Mouse (Mus musculus) forebrain, postnatal 0 days (tissue): ENCODE data around the gene Gpr3. TPM values are rescaled to one million over a fixed set of nuclear protein-coding genes. Genes with fewer than 3 reads are reported as not detected.
A peak's percentile ranks its signal among the peaks of the same experiment; 100 is the strongest.

Source experiments
- ATAC-seq: fragments of 200-750 bp; cut with Nextera tagmentation; 2 replicates; pipeline ENCODE4 v1.8.0; 2017; ENCODE audit warnings: mild to moderate bottlenecking, moderate library complexity
- DNase-seq: peaks from one replicate; pipeline ENCODE4 v3.0.0-alpha.2; 2015
- H3K27ac ChIP-seq: fragments of 300-500 bp; sonication (generic); 2 replicates; pipeline ENCODE4 v1.5.1; 2014; ENCODE audit warnings: low read depth, mild to moderate bottlenecking, antibody characterized with exemption, low read length, moderate library complexity, mixed read lengths
- H3K27me3 ChIP-seq: fragments of 300-500 bp; sonication (generic); 2 replicates; pipeline ENCODE4 v1.6.1; 2014; ENCODE audit warnings: mild to moderate bottlenecking, low read length, mixed read lengths; ENCODE audit not compliant: insufficient read depth
- H3K36me3 ChIP-seq: fragments of 300-500 bp; sonication (generic); 2 replicates; pipeline ENCODE4 v1.6.1; 2014; ENCODE audit warnings: mild to moderate bottlenecking, moderate library complexity; ENCODE audit not compliant: insufficient read depth
- H3K4me1 ChIP-seq: fragments of 300-500 bp; sonication (generic); 2 replicates; pipeline ENCODE4 v1.6.1; 2014; ENCODE audit warnings: antibody characterized with exemption; ENCODE audit not compliant: insufficient read depth
- H3K4me2 ChIP-seq: fragments of 300-500 bp; sonication (generic); 2 replicates; pipeline ENCODE4 v1.6.1; 2014; ENCODE audit warnings: low read depth, mild to moderate bottlenecking, moderate library complexity
- H3K4me3 ChIP-seq: fragments of 300-500 bp; sonication (generic); 2 replicates; pipeline ENCODE4 v1.5.1; 2014; ENCODE audit warnings: low read depth, low read length, mixed read lengths
- H3K9ac ChIP-seq: fragments of 300-500 bp; sonication (generic); 2 replicates; pipeline ENCODE4 v1.6.1; 2014; ENCODE audit warnings: mild to moderate bottlenecking
- H3K9me3 ChIP-seq: fragments of 300-500 bp; sonication (generic); 2 replicates; pipeline ENCODE4 v1.6.1; 2016; ENCODE audit warnings: low read length
- CTCF ChIP-seq: sonication (generic); IDR thresholded peaks from 2 replicates; pipeline ENCODE4 v1.5.1; 2016; ENCODE audit warnings: antibody characterized with exemption, control low read depth, low read depth
- WGBS: fragments of 180-500 bp; shearing (Covaris S2); extraction: QIAGEN DNeasy Blood & Tissue Kit; methylation state at CpG from one replicate; pipeline ENCODE4 v1.1.7; 2014; 5-methylcytosine and 5-hydroxymethylcytosine counted together
- polyA plus RNA-seq: library from polyadenylated mRNA; unstranded; fragments of >200 nt; fragmentation: Nextera tagmentation; extraction: Ambion mirVana; gene quantifications from 2 replicates; pipeline ENCODE4 v1.2.1, GENCODE M21; 2015
- total RNA-seq: library from RNA; depleted of rRNA; stranded (reverse); fragments of >200 nt; gene quantifications from 2 replicates; pipeline ENCODE4 v1.2.3, GENCODE M21; 2014

The Gpr3 gene
- total and polyA plus RNA-seq, 2 experiments from 2014 or later = 2.2 to 2.7 TPM

DNA sequence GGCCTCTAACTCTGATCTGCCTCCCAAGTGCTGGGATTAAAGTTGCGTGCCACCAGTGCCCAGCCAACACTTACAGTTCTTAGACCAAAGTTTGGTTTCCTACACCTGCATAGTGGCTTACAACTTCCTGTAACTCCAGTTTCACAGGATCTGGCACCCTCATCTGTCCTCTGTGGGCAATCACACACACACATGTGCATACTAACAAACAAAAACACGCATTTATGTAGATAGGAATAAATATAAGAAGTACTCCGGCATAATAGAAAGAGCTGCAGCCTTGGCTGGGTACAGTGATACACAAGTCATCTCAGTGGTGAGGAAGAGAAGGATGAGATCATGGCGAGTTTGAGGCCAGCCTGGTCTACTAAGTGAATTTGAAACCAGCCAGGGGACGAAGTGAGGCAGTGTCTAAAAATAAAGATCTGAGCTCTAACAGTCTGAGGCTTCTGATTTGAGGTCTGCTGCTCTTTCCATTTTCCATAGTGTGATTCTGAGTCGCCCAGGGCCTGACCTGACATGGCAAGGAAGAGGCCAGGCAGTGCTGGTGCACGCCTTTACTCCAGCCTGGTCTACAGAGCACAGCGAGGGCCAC lies 29.8 kb downstream of the Gpr3 start:
- H3K4me2 ChIP-seq = no peak overlapping the region
- H3K4me3 ChIP-seq = no peak overlapping the region
- peaks cover 14% of the 10 kb centered on the region for H3K36me3 ChIP-seq
- WGBS = 90% methylated on average over 8 of the region's 8 CpGs
- ATAC-seq (no peak), DNase-seq (no peak)
- H3K4me1 ChIP-seq = no peaks in the 10 kb centered on the region
- H3K9ac ChIP-seq = no peak overlapping the region
- no peak for TF ChIP-seq CTCF
- no peak overlapping the region for H3K27ac ChIP-seq
- no peaks in the 10 kb centered on the region for H3K27me3 ChIP-seq
- no peaks in the 10 kb centered on the region for H3K9me3 ChIP-seq

GRCm38 (mm10) chr4:133179258-133179657 lies 33.1 kb downstream of the Gpr3 start:
- Histone ChIP-seq H3K4me2 (no peak overlapping the region), H3K27ac (no peak overlapping the region), H3K4me3 (no peak overlapping the region), H3K9me3 (no peaks in the 10 kb centered on the region), H3K9ac (no peak overlapping the region), H3K27me3 (no peaks in the 10 kb centered on the region), H3K4me1 (peaks cover 12% of the 10 kb centered on the region), H3K36me3 (peaks cover 11% of the 10 kb centered on the region)
- no peak for TF ChIP-seq CTCF
- no peak for DNase-seq
- WGBS = 95% methylated on average over 7 of the region's 7 CpGs
- no peak for ATAC-seq

DNA sequence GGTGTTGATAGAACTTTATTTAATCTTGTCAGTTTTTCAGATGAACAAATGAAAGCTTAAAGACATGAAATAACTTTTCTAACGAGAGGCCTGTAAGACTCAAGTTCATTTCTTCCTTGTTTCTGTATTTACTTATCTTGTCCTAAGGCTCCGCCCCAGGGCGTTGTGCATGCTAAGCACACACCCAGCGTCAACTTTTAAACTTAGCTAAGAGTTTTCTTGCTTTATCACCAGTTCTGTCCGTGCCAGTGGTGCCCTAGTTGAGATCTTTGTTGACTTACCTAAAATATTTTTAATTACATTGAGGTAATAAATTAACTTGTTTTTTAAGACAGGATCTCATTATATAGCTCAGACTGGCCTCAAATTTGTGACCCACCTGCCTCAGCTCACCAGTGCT lies 34.0 kb downstream of the Gpr3 start:
- TF ChIP-seq CTCF = no peak
- 88% methylated on average over 5 of the region's 5 CpGs for WGBS
- H3K27me3 ChIP-seq = no peaks in the 10 kb centered on the region
- H3K4me2 ChIP-seq = no peak overlapping the region
- no peak for DNase-seq
- no peak overlapping the region for H3K4me3 ChIP-seq
- H3K27ac ChIP-seq = no peak overlapping the region
- no peaks in the 10 kb centered on the region for H3K9me3 ChIP-seq
- H3K4me1 ChIP-seq = peaks cover 12% of the 10 kb centered on the region
- H3K36me3 ChIP-seq = peaks cover 11% of the 10 kb centered on the region
- H3K9ac ChIP-seq = no peak overlapping the region
- no peak for ATAC-seq

- ATAC-seq (peak; percentile 88), DNase-seq (peak; percentile 63)
- Histone ChIP-seq H3K9me3 (no peaks in the 10 kb centered on the region), H3K27me3 (no peaks in the 10 kb centered on the region), H3K36me3 (peaks cover 11% of the 10 kb centered on the region), H3K4me1 (peaks cover 12% of the 10 kb centered on the region), H3K9ac (peak overlapping the region; percentile 45), H3K4me3 (no peak overlapping the region), H3K4me2 (peak overlapping the region; percentile 32; the same call in 1 of the 2 replicates), H3K27ac (peak overlapping the region; percentile 70)
- WGBS = 45% methylated on average over 18 of the region's 18 CpGs
- TF ChIP-seq CTCF = no peak
Measured at GRCm38 (mm10) chr4:133176761-133177403, 35.5 kb downstream of the Gpr3 start.

GRCm38 (mm10) chr4:133175998-133176760 lies 36.2 kb downstream of the Gpr3 start:
- H3K27ac ChIP-seq = peak overlapping the region; percentile 70
- H3K4me3 ChIP-seq = no peak overlapping the region
- no peaks in the 10 kb centered on the region for H3K27me3 ChIP-seq
- H3K4me1 ChIP-seq = peaks cover 12% of the 10 kb centered on the region
- H3K4me2 ChIP-seq = peak overlapping the region; percentile 32; the same call in 1 of the 2 replicates
- H3K9me3 ChIP-seq = no peaks in the 10 kb centered on the region
- H3K9ac ChIP-seq = peak overlapping the region; percentile 45
- peaks cover 11% of the 10 kb centered on the region for H3K36me3 ChIP-seq
- peak; percentile 38 for ATAC-seq
- TF ChIP-seq CTCF = no peak
- no peak for DNase-seq
- 36% methylated on average over 14 of the region's 14 CpGs for WGBS

DNA sequence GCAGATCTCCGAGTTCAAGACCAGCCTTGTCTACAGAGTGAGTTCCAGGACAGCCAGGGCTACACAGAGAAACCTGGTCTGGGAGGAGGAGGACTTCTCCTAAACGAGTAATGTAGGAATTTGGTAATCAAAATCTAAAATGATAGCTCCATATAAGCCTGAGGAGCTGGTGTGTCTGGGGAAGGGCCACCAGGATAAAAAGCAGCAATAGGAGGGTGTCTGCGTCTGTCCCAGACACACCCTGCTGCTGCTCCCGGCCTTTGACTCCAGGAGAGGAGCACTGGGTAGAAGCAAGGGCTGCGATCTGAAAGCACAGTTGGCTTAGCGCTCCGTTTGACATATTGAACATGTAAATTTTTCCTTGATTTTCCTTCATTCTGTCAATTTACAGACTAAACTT lies 37.1 kb downstream of the Gpr3 start:
- H3K9ac ChIP-seq = no peak overlapping the region
- peaks cover 11% of the 10 kb centered on the region for H3K36me3 ChIP-seq
- peaks cover 12% of the 10 kb centered on the region for H3K4me1 ChIP-seq
- ATAC-seq = no peak
- H3K4me3 ChIP-seq = no peak overlapping the region
- H3K9me3 ChIP-seq = no peaks in the 10 kb centered on the region
- H3K27me3 ChIP-seq = no peaks in the 10 kb centered on the region
- H3K4me2 ChIP-seq = no peak overlapping the region
- no peak for DNase-seq
- no peak overlapping the region for H3K27ac ChIP-seq
- 71% methylated on average over 7 of the region's 7 CpGs for WGBS
- no peak for TF ChIP-seq CTCF

DNA sequence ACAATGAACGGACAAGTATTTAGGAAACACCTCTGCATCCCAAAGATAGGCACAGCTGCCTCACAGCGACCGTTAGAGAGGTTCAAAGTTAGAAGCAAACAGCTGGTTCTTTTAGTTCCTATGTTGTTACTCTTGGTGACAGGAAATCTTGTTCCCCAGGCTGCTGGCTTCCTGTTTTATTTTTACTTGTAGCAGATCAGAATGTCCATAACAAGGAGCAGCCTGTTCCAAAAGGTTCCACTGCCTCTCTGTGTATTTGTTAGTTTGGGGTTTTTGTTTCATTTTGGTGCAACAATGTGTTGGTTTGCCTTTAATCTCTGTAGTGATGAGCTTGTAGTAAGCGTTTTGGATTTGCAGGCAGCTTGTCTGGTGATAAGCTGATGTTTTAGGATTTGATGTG lies 38.0 kb downstream of the Gpr3 start:
- 86% methylated on average over 4 of the region's 4 CpGs for WGBS
- no peak overlapping the region for H3K4me3 ChIP-seq
- TF ChIP-seq CTCF = no peak
- ATAC-seq (no peak), DNase-seq (no peak)
- H3K36me3 ChIP-seq = peaks cover 11% of the 10 kb centered on the region
- peaks cover 12% of the 10 kb centered on the region for H3K4me1 ChIP-seq
- no peak overlapping the region for H3K9ac ChIP-seq
- H3K4me2 ChIP-seq = no peak overlapping the region
- no peaks in the 10 kb centered on the region for H3K9me3 ChIP-seq
- no peaks in the 10 kb centered on the region for H3K27me3 ChIP-seq
- no peak overlapping the region for H3K27ac ChIP-seq
